Mouse (Mus musculus) large intestine, adult 2 months (tissue): ENCODE data around the gene C1qtnf4. TPM values are rescaled to one million over a fixed set of nuclear protein-coding genes. Genes with fewer than 3 reads are reported as not detected.

ENCODE experiments used
- DNase-seq: peaks from one replicate; pipeline ENCODE4 v3.0.0-alpha.2; 2012; ENCODE audit warnings: low read depth, low spot score
- WGBS: fragments of 180-500 bp; shearing (Covaris S2); methylation state at CpG from one replicate; pipeline ENCODE4 v1.1.7; 2018; 5-methylcytosine and 5-hydroxymethylcytosine counted together
- polyA plus RNA-seq: library from polyadenylated mRNA; depleted of rRNA; stranded (reverse); fragments of >200 nt; gene quantifications from 2 replicates; pipeline ENCODE4 v1.2.3, GENCODE M21; 2012; rRNA removed

The C1qtnf4 gene
- polyA plus RNA-seq, 1 experiment, result 1.8 TPM

DNA sequence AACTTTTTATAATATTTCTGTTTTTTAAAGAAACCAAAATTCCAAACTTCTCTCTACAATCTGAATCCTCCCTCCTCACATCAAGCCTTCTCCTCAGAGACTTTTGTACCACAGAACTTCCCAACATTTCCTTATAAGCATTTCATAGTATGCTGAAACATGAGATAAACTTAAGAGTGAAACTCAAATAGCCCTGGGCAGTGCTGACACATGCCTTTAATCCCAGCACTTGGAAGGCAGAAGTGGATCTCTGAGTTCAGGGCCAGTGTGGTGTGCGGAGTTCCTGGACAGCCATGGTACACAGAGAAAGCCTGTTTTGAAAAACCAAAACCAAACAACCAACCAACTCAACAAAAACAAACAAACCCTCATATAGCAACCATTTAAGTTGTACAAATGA is 35.5 kb downstream of the C1qtnf4 start:
- WGBS, result 76% methylated on average over 1 of the region's 1 CpGs
- no peak for DNase-seq

DNA sequence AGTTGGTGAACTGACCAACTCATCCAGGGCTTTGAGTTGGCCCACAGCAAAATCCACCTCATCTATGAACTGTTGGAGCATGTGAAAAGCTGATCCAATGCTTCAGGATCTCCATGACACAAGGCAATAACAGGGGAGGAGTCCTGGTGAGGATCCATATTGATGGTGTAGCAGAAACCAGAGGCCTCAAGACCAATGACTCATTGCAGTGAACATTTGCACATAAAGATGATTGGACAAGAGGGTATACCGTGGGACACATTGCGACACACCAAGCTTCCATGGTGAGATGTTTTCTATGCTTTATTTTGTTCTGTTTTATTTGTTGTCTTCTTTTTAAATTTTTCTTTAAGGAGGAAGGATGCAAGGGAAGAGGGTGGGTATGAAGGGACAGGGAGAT is 37.0 kb downstream of the C1qtnf4 start:
- 86% methylated on average over 2 of the region's 2 CpGs for WGBS
- DNase-seq, result no peak

DNA sequence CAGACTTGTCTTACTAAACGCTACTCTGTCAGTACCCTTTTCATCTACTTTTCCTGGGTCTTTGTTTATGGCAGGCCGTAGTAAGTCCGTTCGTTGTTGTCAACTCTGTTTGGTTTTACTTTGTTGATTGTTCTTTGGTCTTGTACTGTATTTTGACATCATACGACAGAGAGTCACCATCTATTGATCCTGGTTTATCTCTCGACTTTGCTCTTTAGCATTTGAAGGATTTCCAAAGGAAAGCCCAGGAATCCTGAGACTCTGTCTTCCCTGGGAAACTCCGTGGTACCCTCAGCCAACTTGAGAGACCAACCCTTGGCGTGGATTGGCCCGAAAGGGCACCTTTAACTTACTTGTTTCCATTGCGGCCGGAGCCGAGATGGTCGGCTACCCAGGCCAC is 42.9 kb downstream of the C1qtnf4 start:
- 89% methylated on average over 13 of the region's 13 CpGs for WGBS
- no peak for DNase-seq

DNA sequence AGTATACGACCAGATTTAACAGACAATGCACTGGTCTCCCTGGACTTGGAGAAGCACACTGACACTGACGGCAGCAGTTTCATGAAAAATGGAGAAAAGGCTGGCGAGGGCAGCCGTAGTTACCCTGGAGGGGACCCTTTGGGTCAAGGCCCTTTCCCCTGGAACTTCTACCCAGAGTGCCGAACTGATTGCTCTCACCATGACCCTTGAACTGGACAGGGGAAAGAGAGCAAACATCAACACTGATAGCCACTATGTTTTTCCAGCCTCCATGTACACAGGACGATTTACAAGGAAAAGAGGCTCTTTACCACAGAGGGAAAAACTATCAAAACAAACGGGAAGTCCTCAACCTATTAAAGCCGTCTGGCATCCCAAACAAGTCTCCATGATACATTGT is 46.2 kb downstream of the C1qtnf4 start:
- DNase-seq, result no peak
- 50% methylated on average over 8 of the region's 8 CpGs for WGBS

DNA sequence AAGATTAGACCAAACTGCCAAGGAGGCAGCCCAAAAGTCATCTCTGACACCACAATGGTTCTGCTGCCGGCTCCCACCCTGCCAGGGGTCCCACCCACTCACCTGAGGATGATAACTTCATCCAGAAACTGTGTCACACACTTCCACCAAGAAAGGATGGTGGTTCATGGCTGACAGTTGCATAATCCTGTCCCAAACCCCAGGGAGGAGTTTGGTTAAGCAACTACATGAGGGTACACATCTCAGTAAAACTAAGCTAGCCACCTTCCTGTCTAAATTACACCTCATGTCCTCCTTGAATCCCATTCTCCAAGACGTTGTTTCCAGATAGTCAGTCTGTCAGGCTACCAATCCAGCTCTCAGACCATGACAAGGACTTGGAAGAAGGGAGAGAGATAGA is 46.6 kb downstream of the C1qtnf4 start:
- 46% methylated on average over 2 of the region's 2 CpGs for WGBS
- DNase-seq, result no peak

DNA sequence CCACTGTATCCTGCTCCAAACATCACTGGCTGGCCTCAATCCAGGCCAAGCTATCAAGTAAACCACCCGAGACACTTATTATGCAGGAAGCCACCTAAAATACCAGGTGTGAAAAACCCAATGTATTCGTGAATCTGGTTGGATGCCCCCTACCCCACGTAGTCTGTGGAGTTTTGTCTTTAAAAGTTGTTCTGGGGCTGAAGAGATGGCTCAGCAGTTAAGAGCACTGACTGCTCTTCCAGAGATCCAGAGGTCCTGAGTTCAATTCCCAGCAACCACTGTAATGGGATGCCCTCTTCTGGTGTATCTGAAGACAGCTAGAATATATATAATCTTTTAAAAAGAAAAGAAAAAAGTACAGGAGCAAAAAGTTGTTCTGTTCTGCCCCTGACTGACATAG is 52.7 kb downstream of the C1qtnf4 start:
- 72% methylated on average over 3 of the region's 3 CpGs for WGBS

DNA sequence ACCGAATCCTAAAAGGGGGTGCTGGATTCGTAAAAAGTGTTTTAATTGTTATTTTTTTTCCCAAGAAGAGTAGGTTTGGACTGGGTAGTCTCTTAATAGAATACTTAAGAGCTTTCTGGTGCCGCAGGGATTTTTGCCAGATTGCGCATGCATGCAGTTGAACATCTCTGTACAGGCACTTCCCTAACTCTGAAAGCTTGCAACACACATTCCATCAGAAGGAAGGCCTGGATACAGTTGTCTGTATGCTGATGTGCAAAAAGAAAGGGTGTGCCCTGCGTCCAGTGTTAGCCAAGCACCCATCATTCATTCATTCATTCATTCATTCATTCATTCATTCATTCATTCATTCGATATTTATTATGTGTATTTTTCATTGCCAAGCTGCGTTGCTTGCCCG is 54.1 kb downstream of the C1qtnf4 start:
- 33% methylated on average over 8 of the region's 8 CpGs for WGBS

More for the DNA sequence above, 52.7 kb downstream of the C1qtnf4 start:
- DNase-seq, result no peak

More for the DNA sequence above, 54.1 kb downstream of the C1qtnf4 start:
- DNase-seq, result no peak

Other genes starting within 250 kb of the C1qtnf4 start
- gene Nup160, start 208.6 kb upstream of the C1qtnf4 start, polyA plus RNA-seq, result 8.9 and 11.3 TPM in 2 replicates
- gene Fnbp4, start 140.5 kb upstream of the C1qtnf4 start, polyA plus RNA-seq, result 20.7 and 29.9 TPM in 2 replicates
- gene Agbl2, start 103.1 kb upstream of the C1qtnf4 start, polyA plus RNA-seq, result 0.15 and 0.22 TPM in 2 replicates
- 210 and 242 TPM in 2 replicates for gene Mtch2, start 38.7 kb upstream of the C1qtnf4 start, polyA plus RNA-seq
- gene Kbtbd4, start 18.9 kb downstream of the C1qtnf4 start, polyA plus RNA-seq, result 9.6 and 11.8 TPM in 2 replicates
- 197 and 211 TPM in 2 replicates for gene Ndufs3, start 19.0 kb downstream of the C1qtnf4 start, polyA plus RNA-seq
- gene Celf1, start 54.5 kb downstream of the C1qtnf4 start, polyA plus RNA-seq, result 31.7 and 45.2 TPM in 2 replicates
- gene Rapsn, start 149.8 kb downstream of the C1qtnf4 start, polyA plus RNA-seq, result 0.49 and 0.50 TPM in 2 replicates
- 112 and 116 TPM in 2 replicates for gene Psmc3, start 168.1 kb downstream of the C1qtnf4 start, polyA plus RNA-seq
- 21.4 and 22.7 TPM in 2 replicates for gene Slc39a13, start 184.6 kb downstream of the C1qtnf4 start, polyA plus RNA-seq
- 26.7 and 32.6 TPM in 2 replicates for gene Spi1, start 196.5 kb downstream of the C1qtnf4 start, polyA plus RNA-seq
- 0.10 and 0.11 TPM in 2 replicates for gene Mybpc3, start 232.3 kb downstream of the C1qtnf4 start, polyA plus RNA-seq